Mouse (Mus musculus): ENCODE measurements around the gene Plekhh2.

DNA sequence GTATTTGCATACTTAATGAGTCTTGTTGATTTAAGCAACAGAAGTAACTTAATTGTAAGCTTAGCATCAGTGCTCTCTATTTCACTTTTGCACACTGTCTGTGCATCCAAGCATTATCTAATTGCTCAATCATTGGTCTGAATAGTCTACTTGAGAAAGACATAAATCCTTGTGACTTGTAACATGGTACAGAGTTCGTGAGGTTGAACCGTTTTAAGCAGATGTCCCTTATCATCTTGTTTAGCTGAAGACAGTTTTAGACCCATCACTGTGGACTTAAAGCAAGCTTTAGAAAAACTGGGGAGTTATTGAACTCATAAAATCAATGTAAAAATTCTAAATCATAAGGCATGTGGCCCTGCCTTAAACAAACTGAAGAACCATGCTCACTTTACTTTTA lies 14.1 kb upstream of the Plekhh2 start:
- TF ChIP-seq CTCF (IDR thresholded peaks at IDR 0.05; ENCODE audit: low read depth, low read length) (no peak), POLR2A (IDR thresholded peaks at IDR 0.05; ENCODE audit: extremely low read depth, insufficient read depth, low read length) (no peak)

All from liver, adult 2 months (tissue).